Mouse (Mus musculus) colon, adult 2 months (tissue): Measurements from ENCODE around the gene Slc30a5. TPM values are rescaled to one million over a fixed set of nuclear protein-coding genes. Genes with fewer than 3 reads are reported as not detected.

ENCODE experiments used
- polyA plus RNA-seq: library from polyadenylated mRNA; depleted of rRNA; stranded (reverse); fragments of >200 nt; gene quantifications from 2 replicates; pipeline ENCODE4 v1.2.3, GENCODE M21; 2012; rRNA removed

Slc30a5 gene
- 17.3 and 18.7 TPM in 2 replicates for polyA plus RNA-seq

GRCm38 (mm10) chr13:100832741-100833639 lies at the start of gene Slc30a5:
Gene Slc30a5, minus strand, starts transcription at chr13:100833427.

DNA sequence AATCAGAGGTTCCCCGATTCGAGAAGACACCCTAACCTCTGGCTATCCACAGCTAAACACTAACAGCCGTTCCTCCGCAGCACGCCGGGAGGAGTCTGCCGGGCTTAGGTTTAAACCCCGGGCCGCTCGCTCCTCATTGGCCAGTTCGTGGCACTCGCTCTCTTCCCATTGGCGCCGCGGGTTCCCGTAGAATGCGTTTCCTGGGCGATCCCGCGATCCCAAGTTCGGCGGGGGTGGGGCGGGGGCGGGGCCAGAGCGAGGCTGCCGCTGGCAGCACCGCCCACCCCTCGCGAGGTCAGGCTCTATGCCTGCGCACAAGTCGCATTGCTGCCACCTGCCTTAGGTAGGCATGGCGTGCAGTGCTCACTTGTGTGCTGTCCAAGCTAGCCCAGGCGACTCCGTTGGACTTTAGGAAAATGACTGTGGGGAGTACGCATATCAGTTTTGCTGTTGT lies 46.8 kb downstream of the Slc30a5 start, which contains the start of gene Ccnb1:
Gene Ccnb1 (minus strand): TSS at position 157 of the 454 bp plus-strand sequence.

DNA sequence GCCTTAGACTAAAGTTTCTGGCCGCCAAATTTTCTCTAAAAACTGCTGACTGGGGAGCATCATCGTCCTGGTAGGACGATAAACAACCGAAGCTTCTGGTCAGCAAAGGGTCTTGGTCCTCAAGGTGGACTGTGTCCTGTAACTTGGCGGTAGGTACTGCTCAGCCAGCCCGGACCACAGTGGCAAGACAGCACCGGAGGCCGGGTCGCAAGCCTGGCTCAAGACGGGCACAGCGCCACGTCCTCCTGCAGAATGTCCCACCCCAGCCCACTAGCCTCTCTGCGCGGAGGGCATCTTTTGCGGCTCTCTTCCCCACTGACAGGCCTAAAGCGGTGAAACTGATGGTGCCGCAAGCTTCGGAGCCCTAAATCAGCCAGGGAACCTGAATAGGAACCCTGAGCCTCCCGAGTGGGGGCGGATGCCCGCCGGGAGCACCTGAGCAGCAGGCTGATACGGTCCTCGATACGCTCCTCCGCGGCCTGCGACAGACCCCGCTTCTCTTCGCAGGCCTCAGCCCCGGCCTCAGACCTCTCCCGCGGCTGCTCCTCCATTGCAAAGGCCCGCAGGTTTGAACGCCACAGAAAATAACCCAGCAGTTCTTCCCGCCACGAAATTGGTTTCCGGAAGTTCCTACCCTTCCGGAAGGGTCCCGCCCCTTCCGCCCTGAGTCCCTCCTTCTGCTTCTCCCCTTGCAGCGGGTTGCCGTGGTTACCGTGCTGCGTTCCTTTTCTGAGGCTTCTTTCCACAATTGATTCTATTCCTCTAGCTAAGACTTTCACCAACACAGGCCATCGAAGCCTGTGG lies 57.8 kb downstream of the Slc30a5 start, which contains the start of gene Cenph:
Gene Cenph (minus strand): TSS at position 648 of the 804 bp plus-strand sequence.

Other genes starting within 250 kb of the Slc30a5 start
- gene Marveld2, start 216.5 kb downstream of the Slc30a5 start, polyA plus RNA-seq = 20.9 and 24.8 TPM in 2 replicates
- 11.1 and 15.1 TPM in 2 replicates for gene Ak6, start 182.4 kb downstream of the Slc30a5 start, polyA plus RNA-seq
- gene Rad17, start 182.4 kb downstream of the Slc30a5 start, polyA plus RNA-seq = 1.7 and 2.2 TPM in 2 replicates
- 0.75 and 1.3 TPM in 2 replicates for gene Taf9, start 181.8 kb downstream of the Slc30a5 start, polyA plus RNA-seq
- gene Ccdc125, start 163.7 kb downstream of the Slc30a5 start, polyA plus RNA-seq = 1.1 and 1.7 TPM in 2 replicates
- gene Cdk7, start 102.5 kb downstream of the Slc30a5 start, polyA plus RNA-seq = 9.2 and 10.0 TPM in 2 replicates
- gene Mrps36, start 88.8 kb downstream of the Slc30a5 start, polyA plus RNA-seq = 39.4 and 44.3 TPM in 2 replicates
- 0.69 and 0.83 TPM in 2 replicates for gene Cenph, start 57.5 kb downstream of the Slc30a5 start, polyA plus RNA-seq
- gene Ccnb1, start 46.9 kb downstream of the Slc30a5 start, polyA plus RNA-seq = 6.3 and 9.1 TPM in 2 replicates